Mouse (Mus musculus) midbrain, embryonic 13.5 days (tissue): Measurements from ENCODE around the gene Arhgdib. TPM values are rescaled to one million over a fixed set of nuclear protein-coding genes. Genes with fewer than 3 reads are reported as not detected.

Source experiments
- ATAC-seq: fragments of 200-750 bp; cut with Nextera tagmentation; 2 replicates; pipeline ENCODE4 v1.8.0; 2017; ENCODE audit warnings: mild to moderate bottlenecking, moderate TSS enrichment, moderate library complexity
- H3K27ac ChIP-seq: fragments of 300-500 bp; sonication (generic); 2 replicates; pipeline ENCODE4 v1.5.1; 2015; ENCODE audit warnings: inconsistent platforms, mild to moderate bottlenecking, moderate library complexity
- H3K27me3 ChIP-seq: fragments of 300-500 bp; sonication (generic); 2 replicates; pipeline ENCODE4 v1.6.1; 2015; ENCODE audit warnings: mild to moderate bottlenecking, inconsistent platforms
- H3K36me3 ChIP-seq: fragments of 300-500 bp; sonication (generic); 2 replicates; pipeline ENCODE4 v1.6.1; 2015; ENCODE audit warnings: mild to moderate bottlenecking, inconsistent platforms
- H3K4me1 ChIP-seq: fragments of 300-500 bp; sonication (generic); replicated peaks from 2 replicates; pipeline ENCODE4 v1.6.1; 2015; ENCODE audit warnings: inconsistent platforms
- H3K4me2 ChIP-seq: fragments of 300-500 bp; sonication (generic); replicated peaks from 2 replicates; pipeline ENCODE4 v1.6.1; 2015; ENCODE audit warnings: moderate library complexity, mild to moderate bottlenecking, inconsistent platforms
- H3K4me3 ChIP-seq: fragments of 300-500 bp; sonication (generic); replicated peaks from 2 replicates; pipeline ENCODE4 v1.5.1; 2015; ENCODE audit warnings: mild to moderate bottlenecking, inconsistent platforms
- H3K9ac ChIP-seq: fragments of 300-500 bp; sonication (generic); replicated peaks from 2 replicates; pipeline ENCODE4 v1.6.1; 2015; ENCODE audit warnings: mild to moderate bottlenecking, inconsistent platforms
- H3K9me3 ChIP-seq: fragments of 300-500 bp; sonication (generic); 2 replicates; pipeline ENCODE4 v1.6.1; 2016; ENCODE audit warnings: mild to moderate bottlenecking, inconsistent platforms
- WGBS: fragments of 180-500 bp; shearing (Covaris S2); methylation state at CpG from one replicate; pipeline ENCODE4 v1.1.7; 2015; 5-methylcytosine and 5-hydroxymethylcytosine counted together
- polyA plus RNA-seq: library from polyadenylated mRNA; unstranded; fragments of >200 nt; fragmentation: Nextera tagmentation; extraction: Ambion mirVana; gene quantifications from 2 replicates; pipeline ENCODE4 v1.2.1, GENCODE M21; 2015

The Arhgdib gene
- polyA plus RNA-seq, 1 experiment from 2014 or later, result 13.0 TPM

- Histone ChIP-seq H3K4me2 (no peak overlapping the region), H3K27me3 (no peaks in the 10 kb centered on the region), H3K4me1 (peaks cover 6% of the 10 kb centered on the region; the same call in 1 of the 2 replicates), H3K36me3 (no peaks in the 10 kb centered on the region), H3K27ac (no peak overlapping the region), H3K9ac (no peak overlapping the region), H3K9me3 (no peaks in the 10 kb centered on the region), H3K4me3 (no peak overlapping the region)
- no peak for ATAC-seq
- WGBS, result 82% methylated on average over 5 of the region's 5 CpGs
Measured at GRCm38 (mm10) chr6:136946241-136946640, 4.5 kb upstream of the Arhgdib start.

DNA sequence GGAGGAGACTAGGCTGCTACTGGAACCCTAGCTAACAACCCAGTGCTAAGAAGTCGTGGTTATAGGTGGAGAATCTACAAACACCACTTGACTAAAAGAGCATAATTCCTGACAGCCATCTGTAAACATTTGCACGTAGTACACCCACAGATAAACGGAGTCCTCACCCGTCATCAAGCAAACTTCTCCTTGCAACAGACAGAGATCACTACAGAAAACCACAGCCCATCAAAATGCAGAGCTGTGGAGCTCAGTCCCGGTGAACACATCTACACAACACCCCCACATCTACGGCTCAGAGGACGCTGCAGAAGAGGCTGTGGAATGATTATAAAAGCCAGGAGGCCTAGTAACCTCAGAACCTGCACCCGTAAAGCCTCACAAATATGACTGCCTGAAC, 2.8 kb upstream of the Arhgdib start:
- 91% methylated on average over 8 of the region's 8 CpGs for WGBS
- H3K27ac ChIP-seq, result no peak overlapping the region
- no peak for ATAC-seq
- no peak overlapping the region for H3K9ac ChIP-seq
- H3K36me3 ChIP-seq, result no peaks in the 10 kb centered on the region
- no peak overlapping the region for H3K4me2 ChIP-seq
- H3K4me3 ChIP-seq, result no peak overlapping the region
- H3K27me3 ChIP-seq, result no peaks in the 10 kb centered on the region
- H3K9me3 ChIP-seq, result no peaks in the 10 kb centered on the region
- H3K4me1 ChIP-seq, result peaks cover 6% of the 10 kb centered on the region; the same call in 1 of the 2 replicates

- Histone ChIP-seq H3K27ac (no peak overlapping the region), H3K4me2 (no peak overlapping the region), H3K4me3 (no peak overlapping the region), H3K27me3 (no peaks in the 10 kb centered on the region), H3K4me1 (peaks cover 6% of the 10 kb centered on the region; the same call in 1 of the 2 replicates), H3K9ac (no peak overlapping the region), H3K9me3 (no peaks in the 10 kb centered on the region), H3K36me3 (no peaks in the 10 kb centered on the region)
- no peak for ATAC-seq
Measured at GRCm38 (mm10) chr6:136943392-136943791, 1.7 kb upstream of the Arhgdib start.

GRCm38 (mm10) chr6:136942280-136942679, 581 bp upstream of the Arhgdib start:
- H3K4me1 ChIP-seq, result peaks cover 3% of the 10 kb centered on the region; the same call in 1 of the 2 replicates
- WGBS, result 80% methylated on average over 9 of the region's 9 CpGs
- no peaks in the 10 kb centered on the region for H3K36me3 ChIP-seq
- no peaks in the 10 kb centered on the region for H3K27me3 ChIP-seq
- H3K4me3 ChIP-seq, result no peak overlapping the region
- no peak overlapping the region for H3K27ac ChIP-seq
- no peak overlapping the region for H3K9ac ChIP-seq
- H3K4me2 ChIP-seq, result no peak overlapping the region
- no peak for ATAC-seq
- H3K9me3 ChIP-seq, result no peaks in the 10 kb centered on the region

DNA sequence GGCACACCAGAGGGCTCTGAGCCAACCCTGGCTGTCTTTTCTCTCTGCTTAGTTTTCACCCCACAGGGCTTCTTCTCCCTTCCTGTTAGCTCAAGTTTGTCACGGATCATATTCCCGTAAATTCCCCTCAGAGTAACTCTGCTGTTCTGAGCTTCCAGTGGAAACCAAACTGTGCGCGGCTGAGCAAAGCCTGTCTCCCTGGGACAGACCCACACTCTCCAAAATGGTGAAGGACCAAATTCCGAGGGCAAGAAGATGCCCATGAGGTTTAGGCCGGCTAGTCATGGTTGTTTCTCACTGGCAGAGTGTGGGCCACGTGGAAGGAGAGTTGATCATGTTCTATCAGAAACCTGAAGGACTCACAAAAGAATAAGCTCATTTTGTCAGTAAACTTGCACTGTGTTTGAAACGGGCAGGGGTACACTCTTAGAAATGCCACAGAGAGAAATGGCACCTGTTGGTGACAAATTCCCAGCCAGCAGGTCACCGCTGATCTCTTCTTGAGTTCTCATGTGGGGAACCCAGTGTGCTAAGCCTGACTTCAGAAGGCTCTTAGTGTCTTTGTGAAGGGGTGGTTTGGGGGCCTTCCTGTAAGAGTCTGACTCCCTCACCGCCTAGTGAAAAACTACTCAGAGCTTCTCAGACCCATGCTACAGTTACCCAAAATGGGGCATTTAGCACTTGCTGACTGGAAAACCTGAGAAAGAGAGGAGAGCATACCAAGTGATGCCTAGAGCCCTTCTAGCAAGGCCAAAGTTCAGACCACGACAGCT, 1.3 kb downstream of the Arhgdib start:
- no peak for ATAC-seq

DNA sequence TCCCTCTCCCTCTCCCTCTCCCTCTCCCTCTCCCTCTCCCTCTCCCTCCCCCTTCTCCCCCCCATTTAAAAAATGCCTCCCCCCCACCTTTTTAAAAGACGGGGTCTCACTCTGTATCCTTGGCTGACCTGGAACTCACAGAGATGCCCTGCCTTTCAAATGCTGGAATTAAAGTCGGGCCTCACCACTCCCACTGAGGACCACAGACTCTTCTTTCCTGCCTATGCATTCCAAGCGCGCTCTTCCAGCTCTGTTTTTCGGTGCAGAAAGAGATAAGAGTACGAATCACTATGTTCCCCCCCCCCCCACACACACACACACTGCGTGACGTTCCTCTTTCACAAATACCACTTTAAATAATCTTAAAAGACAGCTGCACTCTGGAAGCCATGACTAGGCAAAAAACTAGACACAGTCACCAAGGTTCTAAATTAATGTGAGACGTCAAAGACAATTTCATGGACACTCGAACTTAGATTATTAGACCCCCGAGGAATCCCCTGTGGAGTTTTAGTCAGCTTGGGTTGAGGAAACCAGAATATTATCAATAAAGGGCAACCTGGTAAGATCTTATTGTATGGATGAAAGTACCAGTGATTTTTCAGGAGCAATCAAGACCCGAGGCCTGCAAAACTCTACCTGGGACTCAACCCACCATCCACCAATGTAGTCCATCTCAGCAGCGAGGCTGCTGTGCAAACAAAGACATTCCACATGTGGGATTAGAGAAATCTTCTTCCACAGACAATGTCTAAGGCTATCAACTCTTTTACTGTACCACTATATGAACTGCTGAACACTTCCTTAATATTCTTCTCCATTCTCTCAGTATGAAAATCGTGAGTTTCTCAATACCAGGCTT, 2.1 kb downstream of the Arhgdib start:
- H3K9me3 ChIP-seq, result no peaks in the 10 kb centered on the region
- H3K9ac ChIP-seq, result no peak overlapping the region
- ATAC-seq, result no peak
- H3K27ac ChIP-seq, result no peak overlapping the region
- 0 out of 2 replicates have a peak, but pooled peaks cover 4% of the 10 kb centered on the region for H3K4me1 ChIP-seq
- no peak overlapping the region for H3K4me2 ChIP-seq
- no peaks in the 10 kb centered on the region for H3K36me3 ChIP-seq
- no peak overlapping the region for H3K4me3 ChIP-seq
- WGBS, result 80% methylated on average over 14 of the region's 14 CpGs
- H3K27me3 ChIP-seq, result no peaks in the 10 kb centered on the region

More for the DNA sequence above, 1.3 kb downstream of the Arhgdib start:
- Histone ChIP-seq H3K27me3 (no peaks in the 10 kb centered on the region), H3K4me3 (no peak overlapping the region), H3K9ac (no peak overlapping the region), H3K9me3 (no peaks in the 10 kb centered on the region), H3K27ac (no peak overlapping the region), H3K36me3 (no peaks in the 10 kb centered on the region), H3K4me2 (no peak overlapping the region), H3K4me1 (0 out of 2 replicates have a peak, but pooled peaks cover 1% of the 10 kb centered on the region)
- 86% methylated on average over 11 of the region's 11 CpGs for WGBS

- H3K27me3 ChIP-seq, result no peaks in the 10 kb centered on the region
- H3K4me2 ChIP-seq, result no peak overlapping the region
- ATAC-seq, result no peak
- no peak overlapping the region for H3K9ac ChIP-seq
- H3K36me3 ChIP-seq, result no peaks in the 10 kb centered on the region
- WGBS, result 84% methylated on average over 18 of the region's 18 CpGs
- H3K9me3 ChIP-seq, result no peaks in the 10 kb centered on the region
- 0 out of 2 replicates have a peak, but pooled peaks cover 4% of the 10 kb centered on the region for H3K4me1 ChIP-seq
- no peak overlapping the region for H3K4me3 ChIP-seq
- H3K27ac ChIP-seq, result no peak overlapping the region
Measured at GRCm38 (mm10) chr6:136938331-136939126, 3.2 kb downstream of the Arhgdib start.

GRCm38 (mm10) chr6:136937117-136937516, 4.6 kb downstream of the Arhgdib start:
- 86% methylated on average over 3 of the region's 3 CpGs for WGBS
- ATAC-seq, result no peak
- H3K27me3 ChIP-seq, result no peaks in the 10 kb centered on the region
- H3K9ac ChIP-seq, result no peak overlapping the region
- 0 out of 2 replicates have a peak, but pooled peaks cover 4% of the 10 kb centered on the region for H3K4me1 ChIP-seq
- no peak overlapping the region for H3K4me2 ChIP-seq
- no peak overlapping the region for H3K4me3 ChIP-seq
- H3K36me3 ChIP-seq, result no peaks in the 10 kb centered on the region
- no peaks in the 10 kb centered on the region for H3K9me3 ChIP-seq
- no peak overlapping the region for H3K27ac ChIP-seq

DNA sequence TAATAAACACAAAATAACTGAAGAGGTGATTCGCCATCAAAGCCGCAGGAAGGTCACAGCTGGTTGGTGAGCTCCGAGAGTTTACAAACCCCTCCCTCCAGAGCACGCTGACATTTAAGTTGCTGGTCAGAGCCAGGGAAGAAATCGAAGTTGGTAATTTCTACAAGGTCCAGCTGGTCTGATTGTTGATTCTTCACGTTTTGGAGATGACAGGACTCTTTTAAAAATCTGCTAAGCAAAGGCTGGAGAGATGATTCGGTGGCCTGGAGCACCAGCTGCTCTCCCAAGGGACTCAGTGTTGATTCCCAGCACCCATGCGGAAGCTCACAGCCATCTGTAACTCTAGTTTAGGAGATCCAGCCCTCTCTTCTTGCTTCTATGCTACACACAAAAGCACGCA, 5.3 kb downstream of the Arhgdib start:
- no peaks in the 10 kb centered on the region for H3K27me3 ChIP-seq
- no peak overlapping the region for H3K4me3 ChIP-seq
- H3K9me3 ChIP-seq, result no peaks in the 10 kb centered on the region
- 0 out of 2 replicates have a peak, but pooled peaks cover 4% of the 10 kb centered on the region for H3K4me1 ChIP-seq
- H3K4me2 ChIP-seq, result no peak overlapping the region
- H3K9ac ChIP-seq, result no peak overlapping the region
- ATAC-seq, result no peak
- 89% methylated on average over 9 of the region's 9 CpGs for WGBS
- no peak overlapping the region for H3K27ac ChIP-seq
- H3K36me3 ChIP-seq, result no peaks in the 10 kb centered on the region

DNA sequence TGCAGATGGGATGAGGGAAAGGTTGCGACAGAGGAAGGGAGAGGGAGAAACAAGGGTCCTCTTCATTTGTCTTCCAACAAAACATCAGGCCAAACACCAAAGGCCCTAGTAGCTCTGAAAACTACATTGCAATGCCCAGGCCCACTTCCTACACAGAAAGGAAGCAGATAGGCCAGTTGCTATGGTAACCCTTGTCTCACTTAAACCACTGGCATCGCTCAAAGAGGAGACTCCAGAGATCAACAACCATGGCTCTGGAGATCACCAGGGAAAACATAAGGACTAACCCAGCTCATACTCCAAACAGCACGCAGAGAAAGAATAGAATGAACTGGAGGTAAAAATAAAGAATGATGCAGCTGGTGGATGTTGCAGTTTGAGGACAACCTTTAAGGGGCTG, 6.5 kb downstream of the Arhgdib start:
- Histone ChIP-seq H3K9me3 (no peaks in the 10 kb centered on the region), H3K4me2 (no peak overlapping the region), H3K4me3 (no peak overlapping the region), H3K36me3 (no peaks in the 10 kb centered on the region), H3K9ac (no peak overlapping the region), H3K27me3 (no peaks in the 10 kb centered on the region), H3K4me1 (0 out of 2 replicates have a peak, but pooled peaks cover 4% of the 10 kb centered on the region), H3K27ac (no peak overlapping the region)
- no peak for ATAC-seq
- 59% methylated on average over 3 of the region's 3 CpGs for WGBS

GRCm38 (mm10) chr6:136934068-136934467, 7.6 kb downstream of the Arhgdib start:
- no peaks in the 10 kb centered on the region for H3K27me3 ChIP-seq
- H3K9ac ChIP-seq, result no peak overlapping the region
- ATAC-seq, result no peak
- H3K4me2 ChIP-seq, result no peak overlapping the region
- 67% methylated on average over 7 of the region's 7 CpGs for WGBS
- H3K4me1 ChIP-seq, result 0 out of 2 replicates have a peak, but pooled peaks cover 4% of the 10 kb centered on the region
- H3K27ac ChIP-seq, result no peak overlapping the region
- H3K9me3 ChIP-seq, result no peaks in the 10 kb centered on the region
- H3K4me3 ChIP-seq, result no peak overlapping the region
- no peaks in the 10 kb centered on the region for H3K36me3 ChIP-seq
